Mouse (Mus musculus) central nervous system, embryonic 11.5 days (tissue): ENCODE results near the gene 4930430A15Rik. TPM values are rescaled to one million over a fixed set of nuclear protein-coding genes. Genes with fewer than 3 reads are reported as not detected.

Experiments used
- polyA plus RNA-seq: library from polyadenylated mRNA; depleted of rRNA; stranded (reverse); fragments of >200 nt; gene quantifications from 2 replicates; pipeline ENCODE4 v1.2.3, GENCODE M21; 2012; rRNA removed

Gene 4930430A15Rik
- not detected in 2 replicates for polyA plus RNA-seq

GRCm38 (mm10) chr2:111229502-111229901 lies at the start of gene 4930430A15Rik:
TSS of gene 4930430A15Rik (minus strand) at chr2:111229602.

GRCm38 (mm10) chr2:111274006-111274405 lies 44.6 kb upstream of the 4930430A15Rik start, which contains the start of gene Olfr1277:
TSS of gene Olfr1277 (minus strand) at chr2:111274106.

DNA sequence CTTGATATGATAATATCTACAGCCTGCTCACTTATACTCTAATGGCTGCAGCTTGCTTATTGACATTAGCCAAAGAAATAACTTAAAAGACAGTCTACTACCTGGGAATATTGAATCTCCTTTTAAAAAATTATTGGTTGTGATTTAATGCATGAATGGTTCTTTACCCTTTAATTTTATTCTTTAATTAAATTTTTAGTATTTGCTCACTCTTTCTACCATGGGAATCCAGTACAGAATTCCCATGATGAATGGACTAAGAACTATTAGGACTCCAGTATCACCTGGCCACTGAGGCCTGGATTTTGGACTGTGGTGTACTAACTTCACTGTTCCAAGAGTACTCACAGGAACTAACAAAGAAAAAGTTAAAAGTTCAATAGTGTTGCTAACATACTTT lies 24.8 kb upstream of the 4930430A15Rik start, which contains the start of gene Olfr1276:
Olfr1276 (plus strand) TSS at position 301 of the 400 bp plus-strand sequence.

DNA sequence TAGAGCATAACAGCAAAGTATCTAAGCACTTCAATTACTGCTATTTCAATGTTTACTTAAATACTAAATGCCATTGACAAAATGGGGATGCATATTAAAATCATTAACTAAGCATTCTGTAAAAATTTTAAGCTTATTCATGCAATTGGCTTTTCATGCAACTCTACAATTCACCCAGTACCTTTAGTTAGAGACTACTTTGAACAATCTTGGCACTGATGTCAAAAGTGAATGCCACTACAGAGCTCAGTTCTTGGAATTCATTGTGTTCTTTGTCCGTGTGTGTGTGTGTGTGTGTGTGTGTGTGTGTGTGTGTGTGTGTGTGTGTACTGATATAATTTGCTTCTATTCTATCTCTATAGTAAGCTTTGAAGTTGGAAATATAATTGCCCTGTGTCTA lies 5.8 kb upstream of the 4930430A15Rik start, which contains the start of gene Olfr1275:
Olfr1275 (minus strand) TSS at position 101 of the 400 bp plus-strand sequence.

GRCm38 (mm10) chr2:111152836-111153235 lies 76.6 kb downstream of the 4930430A15Rik start, which contains the start of gene Gm15130:
TSS of gene Gm15130 (minus strand) at chr2:111152936.

Other genes starting within 250 kb of the 4930430A15Rik start
- not detected in 2 replicates for gene Gm13941, start 123.6 kb downstream of the 4930430A15Rik start, polyA plus RNA-seq
- not detected in 2 replicates for gene Gm15130, start 76.7 kb downstream of the 4930430A15Rik start, polyA plus RNA-seq
- not detected in 2 replicates for gene Olfr1275, start 5.7 kb upstream of the 4930430A15Rik start, polyA plus RNA-seq
- not detected in 2 replicates for gene Olfr1276, start 24.9 kb upstream of the 4930430A15Rik start, polyA plus RNA-seq
- gene Olfr1277, start 44.5 kb upstream of the 4930430A15Rik start, polyA plus RNA-seq = not detected in 2 replicates
- not detected in 2 replicates for gene Olfr1278, start 60.5 kb upstream of the 4930430A15Rik start, polyA plus RNA-seq
- not detected in 2 replicates for gene Olfr1279, start 71.0 kb upstream of the 4930430A15Rik start, polyA plus RNA-seq
- gene Olfr1280, start 84.4 kb upstream of the 4930430A15Rik start, polyA plus RNA-seq = not detected in 2 replicates
- gene Olfr1281, start 96.9 kb upstream of the 4930430A15Rik start, polyA plus RNA-seq = not detected in 2 replicates
- not detected in 2 replicates for gene Olfr1282, start 106.5 kb upstream of the 4930430A15Rik start, polyA plus RNA-seq
- not detected in 2 replicates for gene Olfr1283, start 137.2 kb upstream of the 4930430A15Rik start, polyA plus RNA-seq
- not detected in 2 replicates for gene Olfr1284, start 145.9 kb upstream of the 4930430A15Rik start, polyA plus RNA-seq
- not detected in 2 replicates for gene Olfr1286, start 193.5 kb upstream of the 4930430A15Rik start, polyA plus RNA-seq
- not detected in 2 replicates for gene Olfr1287, start 219.5 kb upstream of the 4930430A15Rik start, polyA plus RNA-seq
- gene Olfr1288, start 244.5 kb upstream of the 4930430A15Rik start, polyA plus RNA-seq = not detected in 2 replicates